Mouse (Mus musculus): ENCODE data around the gene Atg101. TPM values are rescaled to one million over a fixed set of nuclear protein-coding genes. Genes with fewer than 3 reads are reported as not detected.

The Atg101 gene
- total RNA-seq, 2 experiments from 2014 or later: 25.0 to 31.3 TPM

DNA sequence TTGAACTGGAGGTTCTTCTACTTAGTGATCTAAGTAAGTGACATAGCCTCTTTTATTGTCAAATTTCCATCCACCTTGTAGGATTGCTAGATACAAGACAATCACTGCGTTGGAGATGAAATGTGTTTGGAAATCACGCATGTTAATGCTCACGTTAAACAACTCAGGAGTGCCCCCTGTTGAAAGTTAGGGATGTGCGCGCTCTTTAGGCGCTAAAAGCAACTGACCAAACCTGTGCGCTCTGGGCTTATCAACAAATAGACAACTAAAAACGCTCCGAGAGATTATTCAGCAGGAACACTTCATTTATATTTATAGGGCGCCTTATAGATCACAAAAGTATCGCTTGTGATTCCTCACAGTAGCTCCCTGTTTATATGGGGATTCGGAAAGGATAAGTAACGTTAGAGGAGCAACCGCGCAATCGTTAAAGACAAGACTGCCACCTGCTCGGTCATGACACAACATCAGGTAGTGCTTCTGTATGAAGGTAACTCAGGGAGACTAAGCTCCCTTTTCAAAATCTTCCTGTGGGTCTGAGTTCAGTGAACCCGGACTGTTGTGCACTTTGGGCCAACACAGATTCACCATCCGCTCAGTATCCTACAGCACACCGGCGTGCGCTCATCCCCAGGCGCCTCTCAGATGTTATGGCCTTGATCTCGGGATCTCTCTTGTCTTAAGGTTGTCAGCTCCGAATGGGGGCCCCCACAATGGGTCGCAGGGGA is 725 bp upstream of the Atg101 start:
- peak; percentile 80 for DNase-seq (ENCODE audit: low spot score)

- DNase-seq (ENCODE audit: low spot score): no peak
Measured at GRCm38 (mm10) chr15:101286129-101286770, 2.2 kb downstream of the Atg101 start.

DNA sequence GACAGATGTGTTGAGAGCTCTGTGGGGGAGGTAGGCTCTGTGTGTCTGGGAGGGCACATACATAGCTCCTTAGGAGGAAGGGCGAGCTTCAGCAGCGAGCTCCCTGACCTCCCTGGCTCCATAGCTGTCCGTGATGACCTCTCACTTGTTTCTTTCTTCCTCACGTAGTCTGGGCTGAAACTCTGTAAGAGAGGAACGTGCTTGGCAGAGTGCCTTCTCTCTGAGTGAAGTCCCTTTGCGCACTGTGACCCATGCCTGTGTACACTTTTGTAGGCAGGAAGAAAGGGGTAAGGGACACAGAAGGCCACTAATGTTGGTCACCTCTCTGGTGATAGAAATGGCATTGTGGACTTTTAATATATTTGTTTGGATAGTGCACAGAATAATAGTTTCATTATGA is 3.3 kb downstream of the Atg101 start:
- no peak for DNase-seq (ENCODE audit: low spot score)

GRCm38 (mm10) chr15:101290354-101290753 is 6.3 kb downstream of the Atg101 start:
- no peak for DNase-seq (ENCODE audit: low spot score)

DNA sequence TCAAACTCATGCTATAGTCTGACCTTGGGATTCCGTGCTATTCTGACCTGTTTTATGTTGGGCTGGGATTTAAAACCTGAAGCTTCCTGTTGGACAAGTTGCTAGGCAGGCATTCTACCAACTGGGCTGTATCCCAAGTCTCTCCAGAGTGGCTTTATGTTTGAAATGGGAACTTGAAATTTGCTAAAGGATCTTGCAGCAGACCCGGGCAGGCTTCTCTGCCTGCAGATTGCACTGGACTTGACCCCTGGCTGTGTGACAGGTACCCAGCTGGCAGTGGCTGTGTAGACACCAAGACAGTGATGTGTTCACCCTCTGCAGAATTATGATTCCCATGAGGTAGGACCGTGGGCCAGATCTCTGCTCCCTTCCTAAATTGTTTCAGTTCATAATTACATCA is 7.9 kb downstream of the Atg101 start:
- DNase-seq (ENCODE audit: low spot score): no peak

DNA sequence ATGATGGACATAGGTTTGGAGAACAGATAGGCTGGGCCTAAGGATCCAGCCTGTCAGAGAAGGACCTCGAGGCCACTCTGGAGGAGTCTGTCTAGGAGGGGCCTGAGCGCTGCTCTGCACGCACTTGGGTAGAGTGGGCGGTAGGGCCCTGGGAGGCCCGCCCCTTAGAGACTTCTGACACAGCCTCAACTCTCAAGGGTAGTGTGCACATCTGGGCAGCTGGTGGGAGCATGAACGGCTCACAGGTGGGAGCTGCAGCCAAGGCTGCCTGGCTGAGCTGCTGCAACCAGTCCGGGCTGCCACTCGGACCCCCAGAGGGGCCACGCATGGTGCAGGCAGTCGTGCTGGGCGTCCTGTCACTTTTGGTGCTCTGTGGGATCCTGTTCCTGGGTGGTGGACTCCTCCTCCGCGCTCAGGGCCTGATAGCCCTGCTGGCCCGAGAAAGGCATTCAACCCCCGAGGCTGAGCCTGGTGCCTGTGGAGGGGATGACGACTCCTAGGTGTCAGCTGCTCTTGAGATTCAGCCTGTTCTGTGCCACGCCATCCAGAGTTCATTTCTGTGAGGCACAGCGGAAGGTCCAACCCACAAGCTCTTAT is 9.1 kb downstream of the Atg101 start, which contains the start of gene 6030408B16Rik:
TSS of gene 6030408B16Rik (plus strand) at position 188 of the 597 bp plus-strand sequence.
- DNase-seq (ENCODE audit: low spot score): no peak

DNA sequence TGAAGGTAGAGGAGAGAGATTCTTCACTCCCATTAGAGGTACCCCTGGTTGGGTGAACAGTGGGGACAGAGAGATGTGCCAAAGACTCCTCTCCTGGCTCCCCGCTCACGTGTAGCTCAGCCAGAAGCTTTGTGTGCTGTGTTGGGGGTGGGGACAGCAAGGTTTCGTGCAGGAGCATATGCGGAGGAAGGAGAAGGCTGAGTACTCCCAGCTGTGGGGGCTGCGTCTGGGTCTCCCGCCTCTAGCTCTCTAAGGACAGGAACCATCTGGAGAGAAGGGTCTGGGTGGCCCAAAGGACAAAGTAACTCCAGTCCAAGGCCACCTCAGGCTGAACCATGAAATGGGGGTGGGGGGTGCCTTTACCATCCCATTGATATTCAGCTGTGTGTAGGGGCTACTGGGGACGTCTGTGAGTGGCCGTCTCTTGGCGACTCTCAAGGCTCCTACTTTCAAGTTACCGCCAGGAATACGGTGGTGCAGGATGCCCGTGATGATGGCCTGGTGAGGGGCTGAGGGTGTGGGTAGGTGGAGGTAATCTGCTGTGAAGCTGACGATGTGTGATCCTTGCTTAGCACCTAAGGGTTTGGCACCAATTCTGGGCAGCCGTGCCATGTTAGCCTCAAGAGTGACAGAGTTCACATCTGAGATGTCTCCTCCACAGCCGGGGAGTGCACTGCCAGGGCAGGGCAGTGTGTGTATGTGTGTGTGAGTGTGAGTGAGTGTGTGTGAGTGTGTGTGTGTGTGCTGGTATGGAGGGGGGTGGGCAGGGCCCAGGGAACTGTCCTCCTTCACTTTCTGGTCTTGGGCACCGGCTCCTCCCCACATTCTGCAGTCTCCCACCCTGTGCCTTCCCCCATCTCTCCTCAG is 10.2 kb downstream of the Atg101 start:
- no peak for DNase-seq (ENCODE audit: low spot score)

DNA sequence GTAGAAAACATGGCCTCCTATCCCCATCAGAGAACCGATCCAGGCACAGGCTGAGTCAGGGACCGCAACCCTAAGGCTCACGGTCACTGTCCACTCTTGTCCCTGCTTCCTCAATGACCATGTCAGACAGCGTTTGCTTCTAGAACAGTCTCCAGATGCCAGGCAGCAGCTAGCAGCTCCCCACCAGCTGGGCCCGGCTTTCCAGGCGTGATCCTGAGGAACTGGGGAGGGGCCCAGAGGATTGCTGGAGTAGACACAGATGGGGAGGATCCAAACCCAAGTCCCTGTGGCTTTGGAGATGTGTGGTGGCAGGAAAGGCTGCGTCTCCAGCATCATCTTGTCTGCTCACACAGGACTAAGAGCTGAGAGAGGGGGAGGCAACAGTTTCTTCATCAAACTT is 11.0 kb downstream of the Atg101 start:
- DNase-seq (ENCODE audit: low spot score): no peak

GRCm38 (mm10) chr15:101295616-101296015 is 11.5 kb downstream of the Atg101 start:
- no peak for DNase-seq (ENCODE audit: low spot score)

DNA sequence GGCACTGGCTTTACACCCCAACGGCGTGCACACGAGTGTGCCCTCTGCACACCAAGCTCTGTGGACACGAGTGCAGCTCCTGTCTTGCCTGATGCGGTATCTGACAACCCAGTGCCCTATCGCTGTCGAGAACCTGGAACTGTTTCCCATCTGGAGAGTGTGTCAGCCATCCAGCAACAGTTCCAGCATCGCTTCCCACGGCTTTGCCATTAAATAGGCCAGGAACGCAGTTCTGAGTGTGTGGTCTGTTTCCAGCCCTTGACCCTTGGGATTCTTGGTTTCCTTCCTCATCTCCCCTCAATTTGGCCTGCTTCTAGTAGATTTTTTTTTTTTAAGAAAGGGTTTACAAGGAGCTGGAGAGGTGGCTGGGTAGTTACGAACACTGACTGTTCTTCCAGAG is 12.0 kb downstream of the Atg101 start:
- DNase-seq (ENCODE audit: low spot score): no peak

GRCm38 (mm10) chr15:101297988-101298387 is 13.9 kb downstream of the Atg101 start:
- no peak for DNase-seq (ENCODE audit: low spot score)

GRCm38 (mm10) chr15:101298550-101298949 is 14.5 kb downstream of the Atg101 start:
- DNase-seq (ENCODE audit: low spot score): no peak

GRCm38 (mm10) chr15:101299480-101299960 is 15.4 kb downstream of the Atg101 start:
- no peak for DNase-seq (ENCODE audit: low spot score)

GRCm38 (mm10) chr15:101300128-101300527 is 16.1 kb downstream of the Atg101 start:
- DNase-seq (ENCODE audit: low spot score): no peak

DNA sequence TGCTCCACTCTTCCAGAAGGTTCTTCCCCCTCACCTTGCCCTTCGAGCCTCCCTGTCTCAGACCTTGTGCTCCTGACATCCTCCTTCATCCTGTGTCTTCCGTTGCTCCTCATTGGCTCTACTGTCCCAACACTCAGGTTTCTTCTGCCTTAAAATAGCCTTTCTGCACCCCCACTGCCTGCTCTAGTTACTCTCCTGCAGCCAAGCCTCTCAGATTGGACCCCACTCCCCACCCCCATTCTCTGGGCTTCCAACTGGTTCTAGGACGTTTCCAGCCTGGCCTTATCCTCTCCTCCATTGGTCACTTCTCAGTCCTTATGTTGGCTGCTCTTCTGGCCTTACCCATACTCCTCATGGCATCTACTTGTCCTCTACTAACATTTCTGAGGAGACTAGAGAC is 18.1 kb downstream of the Atg101 start:
- peak; percentile 86 for DNase-seq (ENCODE audit: low spot score)

DNA sequence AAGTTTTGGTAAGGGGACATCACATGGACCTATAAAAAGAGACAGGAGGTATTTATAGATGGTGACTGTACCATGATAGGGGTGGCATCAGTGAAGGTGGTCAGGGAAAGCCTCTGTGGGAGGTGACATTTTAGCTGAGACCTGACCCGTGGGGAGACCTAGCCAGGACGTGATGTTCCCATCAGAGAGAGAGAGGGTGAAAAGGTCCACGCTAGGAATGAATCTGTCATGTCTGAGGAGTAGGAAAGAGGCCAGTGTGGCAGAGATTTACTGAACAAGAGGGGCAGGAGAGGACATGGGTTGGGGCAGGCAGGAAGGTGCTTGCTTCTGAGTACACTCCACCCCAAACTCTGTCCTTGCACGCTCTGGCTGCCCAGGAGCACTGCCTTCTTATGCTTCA is 19.8 kb downstream of the Atg101 start:
- peak; percentile 82 for DNase-seq (ENCODE audit: low spot score)

- no peak for DNase-seq (ENCODE audit: low spot score)
Measured at GRCm38 (mm10) chr15:101306459-101306858, 22.4 kb downstream of the Atg101 start.

GRCm38 (mm10) chr15:101308440-101309348 is 24.6 kb downstream of the Atg101 start:
- DNase-seq (ENCODE audit: low spot score): peak; percentile 60

- DNase-seq (ENCODE audit: low spot score): no peak
Measured at GRCm38 (mm10) chr15:101309493-101309892, 25.4 kb downstream of the Atg101 start.

- DNase-seq (ENCODE audit: low spot score): peak; percentile 67
Measured at GRCm38 (mm10) chr15:101311087-101311770, 27.2 kb downstream of the Atg101 start.

Measured in gastrocnemius, adult 18-20 months (tissue).